Mouse (Mus musculus): Measurements from ENCODE around the gene Gpr89.

GRCm38 (mm10) chr3:96925920-96926319 lies 20.8 kb upstream of the Gpr89 start, which contains the start of gene Gja8:
- TF ChIP-seq CTCF (IDR thresholded peaks at IDR 0.05; ENCODE audit: low read depth) (no peak), EP300 (IDR thresholded peaks at IDR 0.05; ENCODE audit: low read depth) (no peak)
